Mouse (Mus musculus) thymus, adult 2 months (tissue): Measurements from ENCODE around the gene Tubg1. TPM values are rescaled to one million over a fixed set of nuclear protein-coding genes. Genes with fewer than 3 reads are reported as not detected.

Experiments
- DNase-seq: peaks from one replicate; pipeline ENCODE4 v3.0.0; 2021
- H3K27ac ChIP-seq: fragments of 200-500 bp; 2 replicates; pipeline ENCODE4 v1.5.1; 2012; ENCODE audit warnings: low read length, control low read depth; ENCODE audit not compliant: control insufficient read depth, insufficient read depth
- H3K27me3 ChIP-seq: fragments of 200-500 bp; 2 replicates; pipeline ENCODE4 v1.6.1; 2012; ENCODE audit warnings: mild to moderate bottlenecking, low read length, moderate library complexity, mixed read lengths; ENCODE audit not compliant: control insufficient read depth, insufficient read depth
- H3K36me3 ChIP-seq: fragments of 200-500 bp; 2 replicates; pipeline ENCODE4 v1.6.1; 2012; ENCODE audit warnings: mild to moderate bottlenecking, low read length, moderate library complexity; ENCODE audit not compliant: control insufficient read depth, insufficient read depth
- H3K4me1 ChIP-seq: fragments of 200-500 bp; replicated peaks from 2 replicates; pipeline ENCODE4 v1.6.1; 2012; ENCODE audit warnings: low read length; ENCODE audit not compliant: control insufficient read depth, insufficient read depth
- H3K4me3 ChIP-seq: fragments of 200-500 bp; 2 replicates; pipeline ENCODE4 v1.5.1; 2012; ENCODE audit warnings: mild to moderate bottlenecking, low read length, control low read depth, moderate library complexity; ENCODE audit not compliant: control insufficient read depth, insufficient read depth
- CTCF ChIP-seq: fragments of 200-500 bp; IDR thresholded peaks from 2 replicates; pipeline ENCODE4 v1.5.1; 2012; ENCODE audit warnings: mild to moderate bottlenecking, control low read depth, low read length, moderate library complexity, borderline replicate concordance; ENCODE audit not compliant: control insufficient read depth, poor library complexity, insufficient read depth; ENCODE audit errors: extremely low read depth
- POLR2A ChIP-seq: fragments of 200-500 bp; IDR thresholded peaks from 2 replicates; pipeline ENCODE4 v1.6.1; 2012; ENCODE audit warnings: mild to moderate bottlenecking, low read length, control low read depth, moderate library complexity; ENCODE audit not compliant: control insufficient read depth, poor library complexity, insufficient read depth; ENCODE audit errors: extremely low read depth
- WGBS: fragments of 180-500 bp; shearing (Covaris S2); methylation state at CpG from one replicate; pipeline ENCODE4 v1.1.7; 2018; 5-methylcytosine and 5-hydroxymethylcytosine counted together
- polyA plus RNA-seq: library from polyadenylated mRNA; depleted of rRNA; stranded (reverse); fragments of >200 nt; gene quantifications from 2 replicates; pipeline ENCODE4 v1.2.3, GENCODE M21; 2012; rRNA removed

The Tubg1 gene
- 50.3 and 67.4 TPM in 2 replicates for polyA plus RNA-seq

DNA sequence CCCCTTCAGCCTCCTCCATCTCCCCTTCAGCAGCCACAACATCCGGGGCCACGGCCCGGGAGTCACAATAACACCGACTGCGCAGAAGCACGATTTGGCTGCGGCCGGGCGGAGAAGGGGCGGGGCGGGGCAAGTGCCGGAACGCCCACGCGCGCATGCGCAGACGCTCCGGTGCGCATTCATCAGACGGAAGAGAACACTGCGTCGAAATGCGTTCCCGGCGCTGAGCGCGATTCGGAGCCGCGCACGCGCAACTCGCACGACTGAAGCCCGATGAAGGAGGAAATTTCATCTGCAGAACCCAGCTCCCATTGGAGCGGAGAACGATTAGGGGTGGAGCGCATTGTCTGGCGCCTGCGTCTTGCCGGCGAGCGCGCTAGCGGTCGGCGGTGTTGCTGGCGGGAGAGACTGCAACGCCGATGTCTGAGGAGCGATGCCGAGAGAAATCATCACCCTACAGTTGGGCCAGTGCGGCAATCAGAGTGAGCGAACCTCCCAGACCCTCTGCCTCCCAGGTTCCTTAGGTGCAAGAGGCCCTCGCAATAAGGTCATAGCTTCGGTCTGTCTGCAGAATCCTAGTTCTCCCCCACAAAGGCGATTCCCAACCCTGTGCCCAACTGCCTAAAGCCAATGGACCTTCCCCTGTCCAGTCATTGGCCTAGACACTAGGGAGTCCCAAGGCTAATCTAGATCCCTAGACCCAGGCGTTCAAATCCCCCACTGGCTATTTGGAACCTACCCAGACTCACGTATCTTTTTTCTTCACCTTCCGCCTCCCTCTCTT lies at the start of gene Tubg1, which contains the start of gene Retreg3:
Gene Tubg1 (plus strand): TSS at position 178 of the 784 bp plus-strand sequence.
Gene Retreg3 (minus strand): TSS at position 133 of the 784 bp plus-strand sequence.
- Histone ChIP-seq H3K36me3 (no peaks in the 10 kb centered on the region; the same call in 1 of the 2 replicates), H3K27ac (peak within 1 kb of the TSS; percentile 17; the same call in 1 of the 2 replicates), H3K27me3 (no peaks in the 10 kb centered on the region), H3K4me3 (peak within 1 kb of the TSS; percentile 68), H3K4me1 (peaks cover 12% of the 10 kb centered on the region)
- TF ChIP-seq CTCF (peak; percentile 73), POLR2A (peak; percentile 94)
- under 1% methylated on average over 61 of the region's 61 CpGs for WGBS
- peak; percentile 99 for DNase-seq

- DNase-seq = no peak
- Histone ChIP-seq H3K27me3 (no peaks in the 10 kb centered on the region), H3K36me3 (no peaks in the 10 kb centered on the region), H3K27ac (no peak overlapping the region), H3K4me3 (peak overlapping the region; percentile 68), H3K4me1 (peaks cover 17% of the 10 kb centered on the region)
- WGBS = under 1% methylated on average over 36 of the region's 36 CpGs
- no peak; the same call in 1 of the 2 replicates for TF ChIP-seq POLR2A
- TF ChIP-seq CTCF = no peak
Observed at GRCm38 (mm10) chr11:101070189-101070527, 49.6 kb upstream of the Tubg1 start.

DNA sequence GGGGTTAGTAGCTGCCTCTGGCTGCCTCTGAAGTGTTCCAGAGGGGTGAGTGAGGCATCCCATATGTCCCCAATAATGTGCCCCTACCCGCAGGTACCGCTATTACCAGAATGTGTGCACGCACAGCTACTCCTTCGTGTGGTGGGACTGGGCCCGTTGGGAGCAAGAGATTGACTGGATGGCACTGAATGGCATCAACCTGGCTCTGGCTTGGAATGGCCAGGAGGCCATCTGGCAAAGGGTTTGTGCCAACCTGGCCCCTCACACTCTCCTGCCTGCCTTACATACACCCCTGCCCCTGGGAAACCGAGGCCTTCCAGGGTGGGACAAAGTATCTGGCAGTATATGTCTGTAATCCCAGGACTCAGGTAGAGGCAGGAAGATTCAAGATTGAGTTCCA lies 48.8 kb upstream of the Tubg1 start:
- Histone ChIP-seq H3K4me1 (peaks cover 16% of the 10 kb centered on the region), H3K4me3 (no peak overlapping the region), H3K27ac (no peak overlapping the region), H3K36me3 (no peaks in the 10 kb centered on the region), H3K27me3 (no peaks in the 10 kb centered on the region)
- TF ChIP-seq POLR2A = no peak
- TF ChIP-seq CTCF = no peak
- DNase-seq = no peak
- 91% methylated on average over 6 of the region's 6 CpGs for WGBS

GRCm38 (mm10) chr11:101071810-101072428 lies 47.8 kb upstream of the Tubg1 start:
- H3K27ac ChIP-seq = no peak overlapping the region
- 95% methylated on average over 14 of the region's 14 CpGs for WGBS
- no peak for DNase-seq
- no peaks in the 10 kb centered on the region for H3K36me3 ChIP-seq
- H3K4me3 ChIP-seq = no peak overlapping the region
- H3K4me1 ChIP-seq = peaks cover 8% of the 10 kb centered on the region
- H3K27me3 ChIP-seq = no peaks in the 10 kb centered on the region
- TF ChIP-seq POLR2A = no peak
- no peak for TF ChIP-seq CTCF

GRCm38 (mm10) chr11:101078121-101078520 lies 41.6 kb upstream of the Tubg1 start, which contains the start of gene Hsd17b1:
TSS of gene Hsd17b1 (plus strand) at chr11:101078411.
- H3K27me3 ChIP-seq = peaks cover 5% of the 10 kb centered on the region; the same call in 1 of the 2 replicates

DNA sequence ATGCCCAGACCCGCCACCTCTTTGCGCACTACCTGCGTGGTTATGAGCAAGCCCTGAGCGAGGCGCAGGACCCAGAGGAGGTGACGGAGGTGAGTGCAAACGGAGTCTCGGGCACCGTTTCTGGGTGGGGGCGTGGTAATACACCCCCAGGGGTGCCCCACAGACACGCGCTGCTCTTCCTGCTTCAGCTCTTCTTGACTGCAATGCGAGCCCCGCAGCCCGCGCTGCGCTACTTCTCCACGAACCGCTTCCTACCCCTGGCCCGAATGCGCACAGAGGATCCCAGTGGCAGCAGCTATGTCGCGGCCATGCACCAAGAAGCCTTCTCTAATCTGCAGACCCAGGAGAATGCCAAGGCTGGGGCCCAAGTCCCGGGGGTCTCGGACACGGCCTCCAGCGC lies 40.0 kb upstream of the Tubg1 start:
- no peak overlapping the region for H3K27ac ChIP-seq
- DNase-seq = peak; percentile 43
- TF ChIP-seq CTCF (no peak), POLR2A (no peak)
- peaks cover 20% of the 10 kb centered on the region for H3K4me1 ChIP-seq
- H3K4me3 ChIP-seq = no peak overlapping the region
- no peaks in the 10 kb centered on the region for H3K36me3 ChIP-seq
- peaks cover 5% of the 10 kb centered on the region; the same call in 1 of the 2 replicates for H3K27me3 ChIP-seq
- WGBS = 8% methylated on average over 27 of the region's 27 CpGs

More at GRCm38 (mm10) chr11:101078121-101078520, 41.6 kb upstream of the Tubg1 start, which contains the start of gene Hsd17b1:
- 93% methylated on average over 9 of the region's 9 CpGs for WGBS
- Histone ChIP-seq H3K27ac (no peak within 1 kb of the TSS), H3K4me3 (no peak within 1 kb of the TSS), H3K4me1 (peaks cover 16% of the 10 kb centered on the region), H3K36me3 (no peaks in the 10 kb centered on the region)
- no peak for DNase-seq
- TF ChIP-seq POLR2A = no peak
- no peak for TF ChIP-seq CTCF
